In genomic region chr16:35465808-35466351, GRCm38 (mm10) we compare ENCODE assay signal across 8 mouse cellular contexts. TPM values are rescaled to one million over a fixed set of nuclear protein-coding genes. Genes with fewer than 3 reads are reported as not detected.
DNase-seq lines count a peak whose midpoint lies in the region; ATAC-seq and TF ChIP-seq lines count a peak whose summit lies in the region.

No protein-coding gene starts in this region.

- TF ChIP-seq CTCF in forebrain, postnatal 0 days (IDR thresholded peaks at IDR 0.05; ENCODE audit: low read depth), result no peak

- no peaks in the 10 kb centered on the region for H3K9me3 ChIP-seq in forebrain, postnatal 0 days (ENCODE audit: low read length)
- H3K9me3 ChIP-seq in forebrain, embryonic 16.5 days (ENCODE audit: control insufficient read depth, low read length), result no peaks in the 10 kb centered on the region
- no peaks in the 10 kb centered on the region for H3K9me3 ChIP-seq in midbrain, embryonic 10.5 days (replicated peaks)
- H3K9me3 ChIP-seq in midbrain, embryonic 15.5 days, result no peaks in the 10 kb centered on the region
- H3K9me3 ChIP-seq in heart, embryonic 13.5 days, result no peaks in the 10 kb centered on the region

- DNase-seq in forebrain, postnatal 0 days, result peak; percentile 35
- DNase-seq in midbrain, embryonic 10.5 days (ENCODE audit: low spot score), result no peak
- peak; percentile 8 to 36 for DNase-seq in lung, postnatal 4 days
- no peak for DNase-seq in layer of hippocampus, adult 18-20 months (ENCODE audit: low spot score in 2 of 2)
- DNase-seq in frontal cortex, postnatal 36 days (ENCODE audit: low spot score in 2 of 2), result no peak

- ATAC-seq in forebrain, postnatal 0 days, result 0 out of 2 replicates have a peak, but pooled peaks have one; percentile 12
- no peak; the same call in 1 of the 2 replicates for ATAC-seq in forebrain, embryonic 16.5 days
- ATAC-seq in midbrain, embryonic 15.5 days (replicated peaks), result no peak
- ATAC-seq in heart, embryonic 13.5 days (ENCODE audit: extremely low read depth, insufficient number of reproducible peaks, low FRiP score, low TSS enrichment), result no peak

- no peak overlapping the region for H3K9ac ChIP-seq in forebrain, postnatal 0 days
- no peak overlapping the region for H3K9ac ChIP-seq in forebrain, embryonic 16.5 days (replicated peaks; ENCODE audit: low read depth, low read length)
- no peak overlapping the region for H3K9ac ChIP-seq in midbrain, embryonic 15.5 days
- 0 out of 2 replicates have a peak overlapping the region, but pooled peaks have one; percentile 1 for H3K9ac ChIP-seq in heart, embryonic 13.5 days

- H3K4me2 ChIP-seq in forebrain, postnatal 0 days (ENCODE audit: low read depth), result no peak overlapping the region
- H3K4me2 ChIP-seq in forebrain, embryonic 16.5 days (ENCODE audit: low read length), result no peak overlapping the region
- no peak overlapping the region for H3K4me2 ChIP-seq in midbrain, embryonic 15.5 days
- H3K4me2 ChIP-seq in heart, embryonic 13.5 days, result no peak overlapping the region

- peaks cover 6% of the 10 kb centered on the region for H3K4me1 ChIP-seq in forebrain, postnatal 0 days (ENCODE audit: insufficient read depth)
- H3K4me1 ChIP-seq in forebrain, embryonic 16.5 days (replicated peaks; ENCODE audit: control insufficient read depth, insufficient read depth, low read length), result peaks cover 13% of the 10 kb centered on the region
- peaks cover 41% of the 10 kb centered on the region for H3K4me1 ChIP-seq in midbrain, embryonic 10.5 days
- H3K4me1 ChIP-seq in midbrain, embryonic 15.5 days, result peaks cover 9% of the 10 kb centered on the region
- H3K4me1 ChIP-seq in heart, embryonic 13.5 days, result peaks cover 33% of the 10 kb centered on the region

- no peaks in the 10 kb centered on the region for H3K27me3 ChIP-seq in forebrain, postnatal 0 days (ENCODE audit: insufficient read depth, low read length)
- no peaks in the 10 kb centered on the region for H3K27me3 ChIP-seq in forebrain, embryonic 16.5 days (replicated peaks; ENCODE audit: control insufficient read depth, insufficient read depth, low read length)
- H3K27me3 ChIP-seq in midbrain, embryonic 10.5 days (ENCODE audit: low read depth, poor library complexity, severe bottlenecking), result no peaks in the 10 kb centered on the region
- H3K27me3 ChIP-seq in midbrain, embryonic 15.5 days (replicated peaks), result no peaks in the 10 kb centered on the region
- H3K27me3 ChIP-seq in heart, embryonic 13.5 days (replicated peaks), result no peaks in the 10 kb centered on the region

- H3K4me3 ChIP-seq in forebrain, postnatal 0 days (ENCODE audit: low read depth, low read length), result no peak overlapping the region
- H3K4me3 ChIP-seq in forebrain, embryonic 16.5 days (replicated peaks; ENCODE audit: low read length), result no peak overlapping the region
- H3K4me3 ChIP-seq in midbrain, embryonic 10.5 days, result no peak overlapping the region
- H3K4me3 ChIP-seq in midbrain, embryonic 15.5 days, result no peak overlapping the region
- H3K4me3 ChIP-seq in heart, embryonic 13.5 days, result no peak overlapping the region

- H3K27ac ChIP-seq in forebrain, postnatal 0 days (ENCODE audit: low read depth, low read length), result no peak overlapping the region
- no peak overlapping the region for H3K27ac ChIP-seq in forebrain, embryonic 16.5 days (ENCODE audit: low read length)
- H3K27ac ChIP-seq in midbrain, embryonic 10.5 days (replicated peaks), result peak overlapping the region; percentile 33
- no peak overlapping the region for H3K27ac ChIP-seq in midbrain, embryonic 15.5 days
- peak overlapping the region; percentile 76 for H3K27ac ChIP-seq in heart, embryonic 13.5 days (replicated peaks)

- peaks cover 2% of the 10 kb centered on the region; the same call in 1 of the 2 replicates for H3K36me3 ChIP-seq in forebrain, postnatal 0 days (ENCODE audit: insufficient read depth)
- H3K36me3 ChIP-seq in forebrain, embryonic 16.5 days (ENCODE audit: control insufficient read depth, insufficient read depth), result no peaks in the 10 kb centered on the region
- peaks cover 19% of the 10 kb centered on the region for H3K36me3 ChIP-seq in midbrain, embryonic 10.5 days
- no peaks in the 10 kb centered on the region for H3K36me3 ChIP-seq in midbrain, embryonic 15.5 days (replicated peaks)
- peaks cover 47% of the 10 kb centered on the region for H3K36me3 ChIP-seq in heart, embryonic 13.5 days

- WGBS in forebrain, postnatal 0 days, result 60% methylated on average over 4 of the region's 4 CpGs
- 77% methylated on average over 4 of the region's 4 CpGs for WGBS in forebrain, embryonic 16.5 days
- 84% methylated on average over 4 of the region's 4 CpGs for WGBS in midbrain, embryonic 10.5 days
- 72% methylated on average over 4 of the region's 4 CpGs for WGBS in midbrain, embryonic 15.5 days
- 52% methylated on average over 4 of the region's 4 CpGs for WGBS in heart, embryonic 13.5 days

RNA-seq across cellular contexts. Expression of gene Pdia5, which starts 24.8 kb away (rescaled TPM):
- total RNA-seq in forebrain, postnatal 0 days (2014; rRNA removed), result 1.6 and 2.5 TPM in 2 replicates
- 8.7 and 8.8 TPM in 2 replicates for polyA plus RNA-seq in forebrain, postnatal 0 days (2015; fragmentation: Nextera tagmentation; extraction: Ambion mirVana)
- polyA plus RNA-seq in forebrain, embryonic 16.5 days (2015; fragmentation: Nextera tagmentation; extraction: Ambion mirVana), result 9.8 and 10.4 TPM in 2 replicates
- polyA plus RNA-seq in midbrain, embryonic 10.5 days (2016; fragmentation: Nextera tagmentation; extraction: Ambion mirVana), result 20.9 and 24.5 TPM in 2 replicates
- 12.4 and 13.9 TPM in 2 replicates for polyA plus RNA-seq in midbrain, embryonic 15.5 days (2015; fragmentation: Nextera tagmentation; extraction: Ambion mirVana)
- 28.2 and 31.6 TPM in 2 replicates for polyA plus RNA-seq in heart, embryonic 13.5 days (2015; fragmentation: Nextera tagmentation; extraction: Ambion mirVana)
- 1 to 10 TPM; 2.5 to 3.5 TPM for total RNA-seq in layer of hippocampus, adult 18-20 months (2021)

Comparison
In these comparisons a context has a peak if more than half of its experiments do, and no peak if none do; other contexts are left out.
1. H3K27ac ChIP-seq: peak in midbrain, embryonic 10.5 days (single experiment) and heart, embryonic 13.5 days (single experiment); none in forebrain, postnatal 0 days (single experiment), forebrain, embryonic 16.5 days (single experiment) and midbrain, embryonic 15.5 days (single experiment).
2. DNase-seq: peak in forebrain, postnatal 0 days (single experiment) and lung, postnatal 4 days (2 of 2); none in midbrain, embryonic 10.5 days (single experiment), layer of hippocampus, adult 18-20 months (0 of 2) and frontal cortex, postnatal 36 days (0 of 2).